Mouse (Mus musculus): ENCODE measurements at regions not wholly inside any gene's neighbourhood (a gene's known extent, or its start where the extent isn't known, plus 50 kb on each side); places are given as distances from the start of the nearest gene placed in this dataset.

DNA sequence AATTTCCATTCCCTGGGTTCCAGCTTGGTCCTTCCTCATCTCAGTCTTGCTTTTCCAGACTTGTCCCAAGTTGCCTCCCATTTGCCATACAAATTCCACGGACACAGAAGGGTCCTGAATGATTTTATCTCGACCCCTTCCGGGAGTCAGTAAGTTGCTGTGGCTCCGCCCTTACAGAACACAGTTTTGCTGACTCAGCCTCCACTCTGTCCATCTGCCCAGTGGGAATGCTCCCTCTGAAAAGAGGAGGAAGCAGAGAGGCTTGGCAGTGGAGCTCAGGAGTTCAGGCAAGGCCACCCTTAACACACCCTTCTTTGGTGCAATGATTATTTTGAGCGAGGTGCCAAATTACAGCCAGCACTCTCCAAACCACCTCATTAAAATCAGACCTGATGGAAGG, 213.9 kb upstream of the Prok2 start:
- no peak for DNase-seq (ENCODE audit: low read depth, low spot score)

- no peak for DNase-seq (ENCODE audit: low read depth, low spot score)
Observed at GRCm38 (mm10) chr6:99939382-99939781, 213.2 kb upstream of the Prok2 start.

DNA sequence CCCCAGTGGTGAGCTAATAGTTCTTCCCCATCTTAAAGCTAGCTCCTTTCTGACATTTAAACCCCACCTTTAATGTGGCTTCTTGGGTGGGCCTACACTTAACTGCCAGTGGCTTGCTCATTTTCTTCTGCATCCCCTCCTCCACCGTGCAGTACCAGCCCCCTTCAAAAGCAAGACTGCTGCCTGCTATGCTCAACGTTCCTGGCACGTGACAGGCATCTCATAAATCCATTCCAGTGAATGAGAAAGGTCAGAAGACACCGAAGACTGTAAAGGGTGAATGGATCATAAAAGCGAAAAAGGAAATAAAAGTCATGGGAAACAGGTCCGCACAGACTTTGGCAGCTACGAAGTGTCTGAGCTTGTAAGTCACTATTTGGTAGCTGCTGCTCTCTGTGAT, 212.8 kb upstream of the Prok2 start:
- no peak for DNase-seq (ENCODE audit: low read depth, low spot score)

GRCm38 (mm10) chr6:99936716-99937115, 210.5 kb upstream of the Prok2 start:
- DNase-seq (ENCODE audit: low read depth, low spot score), result no peak

- no peak for DNase-seq (ENCODE audit: low read depth, low spot score)
Observed at GRCm38 (mm10) chr6:99935373-99935772, 209.2 kb upstream of the Prok2 start.

DNA sequence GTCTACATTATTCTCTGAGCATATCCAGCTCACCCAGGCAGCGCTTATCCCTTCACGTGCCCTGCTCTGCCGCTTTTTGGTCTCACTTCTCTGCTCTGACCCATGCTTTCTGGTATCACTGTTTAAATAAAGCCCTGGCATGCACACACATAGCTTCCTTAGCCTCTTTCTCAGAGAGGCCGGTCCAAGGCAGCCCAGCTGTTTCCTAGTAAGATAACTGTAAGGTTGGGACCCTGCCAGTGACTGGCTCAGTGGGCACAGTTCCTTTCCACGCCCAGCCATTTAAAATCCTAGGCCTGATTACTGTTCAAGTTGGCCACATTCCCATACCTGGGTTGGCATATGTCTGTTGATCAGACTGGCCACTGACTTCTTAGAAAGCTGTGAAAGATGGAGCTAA, 208.2 kb upstream of the Prok2 start:
- no peak for DNase-seq (ENCODE audit: low read depth, low spot score)

DNA sequence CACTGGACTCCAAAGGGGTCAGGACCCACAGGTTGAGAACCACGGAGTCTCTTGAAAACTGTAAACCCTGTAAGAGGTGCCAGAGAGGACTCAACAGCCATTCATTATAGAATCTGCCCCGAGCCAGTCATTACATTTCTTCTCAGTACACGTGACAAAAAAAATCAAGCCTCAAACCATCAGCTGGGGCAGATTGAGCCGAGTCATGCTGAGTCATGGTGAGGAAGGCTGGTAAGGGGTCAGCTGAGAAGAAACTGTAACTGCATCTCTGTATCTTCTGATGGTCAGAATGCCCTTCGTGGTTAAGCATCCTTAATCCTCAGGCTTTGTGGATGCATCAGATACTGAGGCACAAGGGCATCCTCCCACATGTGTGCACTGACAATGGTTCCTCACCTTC, 207.2 kb upstream of the Prok2 start:
- DNase-seq (ENCODE audit: low read depth, low spot score), result no peak

GRCm38 (mm10) chr6:99932923-99933322, 206.7 kb upstream of the Prok2 start:
- DNase-seq (ENCODE audit: low read depth, low spot score), result peak; percentile 38

DNA sequence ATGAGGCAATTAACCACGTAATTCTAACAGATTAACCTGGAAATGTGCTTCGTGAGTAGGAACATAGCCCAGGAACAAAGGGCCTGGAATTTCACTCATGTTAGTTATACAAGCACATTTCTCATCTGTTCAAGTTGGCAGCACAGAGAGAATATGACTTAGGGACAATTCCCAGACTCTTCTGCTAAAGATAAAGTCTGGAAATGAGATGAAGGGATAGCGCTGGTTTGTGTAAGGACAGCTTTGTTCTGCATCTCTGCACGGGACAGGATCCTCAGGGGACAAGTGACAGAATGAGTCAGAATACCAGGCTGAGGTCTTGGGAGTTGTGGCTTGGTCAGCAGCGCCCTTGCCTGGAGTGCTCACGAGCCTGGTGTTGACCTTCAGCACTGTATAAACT, 206.2 kb upstream of the Prok2 start:
- peak; percentile 19 for DNase-seq (ENCODE audit: low read depth, low spot score)

DNA sequence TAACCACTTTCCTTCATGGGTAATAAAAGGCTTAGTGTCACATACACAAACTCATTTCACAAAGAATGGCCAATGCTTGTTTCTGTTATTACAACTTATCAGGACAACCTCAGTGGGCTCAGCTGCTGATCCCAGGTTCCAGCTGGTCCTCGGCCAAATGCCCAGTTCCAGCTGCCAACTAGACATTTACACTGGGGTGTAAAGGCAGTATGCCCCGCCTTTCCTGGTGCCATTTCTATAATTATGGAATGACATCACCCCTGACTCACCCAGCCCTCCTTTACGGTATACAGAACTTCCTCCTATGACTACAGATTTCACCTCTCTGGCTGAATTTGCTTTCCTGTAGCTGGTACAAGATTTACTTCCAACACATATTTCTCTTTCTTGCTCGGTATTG, 205.4 kb upstream of the Prok2 start:
- no peak for DNase-seq (ENCODE audit: low read depth, low spot score)

DNA sequence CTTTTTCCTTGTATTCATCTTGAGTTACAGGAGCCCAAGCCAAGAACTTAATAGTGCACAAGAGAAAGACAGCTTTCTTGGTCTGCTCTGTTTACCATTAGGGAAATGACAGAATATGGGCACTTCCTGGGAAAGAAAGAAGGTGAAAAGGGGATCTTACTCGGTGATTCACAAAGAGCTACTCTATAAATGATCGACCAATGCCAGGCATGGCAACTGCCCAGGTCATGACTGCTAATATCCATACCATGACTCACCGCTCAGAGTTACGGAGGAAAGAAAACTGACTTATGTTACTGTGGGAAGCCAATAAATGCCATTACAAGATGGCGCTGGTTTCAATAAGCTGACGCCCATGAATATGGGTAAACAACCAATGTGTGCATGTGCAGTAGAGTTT, 204.1 kb upstream of the Prok2 start:
- no peak for DNase-seq (ENCODE audit: low read depth, low spot score)

DNA sequence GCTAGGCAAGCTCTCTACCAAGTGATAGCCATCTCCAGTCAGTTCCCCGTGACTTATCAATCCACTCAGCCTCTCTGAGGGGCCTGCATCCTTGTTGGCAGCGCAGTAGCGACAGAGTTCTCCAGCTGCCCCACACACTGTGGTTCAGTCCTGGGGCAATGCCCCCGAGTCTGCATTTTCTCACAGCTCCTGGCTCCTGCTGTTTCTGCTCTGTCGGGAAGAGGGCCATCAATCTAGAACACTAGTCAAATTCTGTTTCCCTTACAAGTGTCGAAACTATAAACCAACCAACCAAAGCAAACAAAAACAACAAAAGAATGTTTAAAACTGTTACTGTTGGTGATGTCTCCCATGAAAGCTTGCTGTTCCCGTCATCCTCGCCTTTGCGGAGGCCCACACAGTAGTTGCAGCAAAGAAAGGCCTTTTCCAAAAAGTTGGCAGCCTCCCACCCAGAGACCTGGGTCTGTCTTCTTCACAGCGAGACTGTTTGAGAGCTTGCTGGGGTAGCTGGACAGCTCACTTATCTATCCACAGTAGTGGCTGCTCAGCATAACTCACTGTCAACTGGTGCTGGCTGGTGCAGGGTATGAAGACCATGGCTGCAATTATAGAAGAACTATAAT, 201.9 kb upstream of the Prok2 start:
- no peak for DNase-seq (ENCODE audit: low read depth, low spot score)

DNA sequence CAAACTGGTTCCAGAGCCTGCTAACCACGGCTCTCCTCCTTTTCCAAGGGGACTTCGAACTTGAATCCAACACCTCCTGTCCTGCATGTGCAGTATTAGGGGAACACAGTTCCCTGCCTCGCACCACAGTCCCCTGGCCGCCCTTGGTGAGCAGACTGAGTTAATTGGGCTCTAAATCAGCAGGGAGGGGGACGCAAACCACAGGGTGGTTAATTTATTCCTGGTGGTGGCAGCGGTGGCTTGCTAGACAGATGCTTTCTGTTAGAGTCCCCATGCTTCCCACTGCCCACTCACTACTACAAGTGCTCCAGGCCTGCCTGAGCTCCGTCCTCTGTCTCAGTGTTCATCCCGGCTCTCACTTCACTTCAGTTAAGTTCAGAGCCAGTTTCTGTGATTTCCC, 198.0 kb upstream of the Prok2 start:
- DNase-seq (ENCODE audit: low read depth, low spot score), result no peak

GRCm38 (mm10) chr6:99921966-99922365, 195.8 kb upstream of the Prok2 start:
- no peak for DNase-seq (ENCODE audit: low read depth, low spot score)

GRCm38 (mm10) chr6:99919816-99920562, 193.8 kb upstream of the Prok2 start:
- DNase-seq (ENCODE audit: low read depth, low spot score), result peak; percentile 28

DNA sequence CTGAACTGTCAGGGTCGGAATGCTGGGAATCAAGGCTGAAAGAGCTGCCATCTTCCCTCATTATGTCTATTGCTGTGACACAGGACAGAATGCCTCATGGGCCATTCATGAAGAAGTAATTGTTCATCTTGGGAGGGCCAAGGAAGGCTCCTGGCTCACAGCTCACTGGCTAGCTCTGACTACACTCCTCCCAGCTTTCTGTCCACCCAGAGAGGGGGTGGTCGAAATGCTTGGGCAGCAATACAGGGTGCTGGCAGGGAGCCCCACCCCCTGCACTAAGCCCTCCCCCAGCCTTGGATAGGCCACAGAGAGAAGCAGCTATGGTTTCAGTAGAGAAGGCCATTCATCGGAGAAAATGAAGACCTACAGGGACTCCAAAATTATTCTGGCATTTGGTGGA, 192.2 kb upstream of the Prok2 start:
- DNase-seq (ENCODE audit: low read depth, low spot score), result no peak

DNA sequence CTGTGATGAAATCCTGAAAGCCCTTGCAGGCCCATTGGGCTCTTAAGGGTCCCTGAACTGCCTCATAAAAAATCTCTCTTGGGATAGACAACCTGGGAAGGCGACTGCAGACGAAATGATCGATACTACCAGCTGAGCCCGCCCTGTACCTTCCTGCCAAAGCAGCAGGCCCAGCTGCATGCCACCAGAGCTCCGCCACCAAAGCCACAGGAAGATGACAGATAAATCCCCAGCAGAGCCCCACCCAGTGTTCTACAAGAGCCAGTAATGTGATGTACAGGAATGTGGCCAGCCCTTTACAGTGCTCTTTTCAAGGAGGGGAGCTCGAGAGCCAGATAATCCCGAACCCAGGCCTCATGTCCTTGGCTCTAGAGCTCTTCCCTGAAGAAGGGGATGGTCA, 183.7 kb upstream of the Prok2 start:
- DNase-seq (ENCODE audit: low read depth, low spot score), result no peak

DNA sequence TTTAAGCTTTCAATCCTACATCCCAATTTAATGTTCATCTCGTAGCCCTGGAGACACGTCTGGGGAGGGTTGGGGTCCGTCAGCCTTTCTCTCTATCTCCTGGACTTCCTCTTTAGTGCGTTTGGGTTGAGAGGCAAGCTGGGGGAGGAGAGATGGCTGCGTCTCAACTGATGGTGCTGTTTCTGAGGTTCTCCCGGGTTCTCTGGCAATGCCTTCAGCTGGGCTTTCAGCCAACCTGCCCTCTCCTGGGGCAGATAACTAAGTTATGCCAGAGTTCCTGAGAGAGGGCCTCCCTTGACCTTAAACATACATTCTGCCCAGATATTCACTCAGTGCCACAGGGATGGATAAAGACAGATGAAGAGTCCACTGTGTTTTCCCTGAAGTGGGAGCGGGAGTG, 183.3 kb upstream of the Prok2 start:
- DNase-seq (ENCODE audit: low read depth, low spot score), result no peak

- no peak for DNase-seq (ENCODE audit: low read depth, low spot score)
Observed at GRCm38 (mm10) chr6:99908066-99908465, 181.9 kb upstream of the Prok2 start.

GRCm38 (mm10) chr6:99905194-99905593, 179.0 kb upstream of the Prok2 start:
- DNase-seq (ENCODE audit: low read depth, low spot score), result no peak

- peak; percentile 14 for DNase-seq (ENCODE audit: low read depth, low spot score)
Observed at GRCm38 (mm10) chr6:99904607-99905006, 178.4 kb upstream of the Prok2 start.

GRCm38 (mm10) chr6:99904044-99904443, 177.9 kb upstream of the Prok2 start:
- DNase-seq (ENCODE audit: low read depth, low spot score), result peak; percentile 89

GRCm38 (mm10) chr6:99901564-99901963, 175.4 kb upstream of the Prok2 start:
- no peak for DNase-seq (ENCODE audit: low read depth, low spot score)

DNA sequence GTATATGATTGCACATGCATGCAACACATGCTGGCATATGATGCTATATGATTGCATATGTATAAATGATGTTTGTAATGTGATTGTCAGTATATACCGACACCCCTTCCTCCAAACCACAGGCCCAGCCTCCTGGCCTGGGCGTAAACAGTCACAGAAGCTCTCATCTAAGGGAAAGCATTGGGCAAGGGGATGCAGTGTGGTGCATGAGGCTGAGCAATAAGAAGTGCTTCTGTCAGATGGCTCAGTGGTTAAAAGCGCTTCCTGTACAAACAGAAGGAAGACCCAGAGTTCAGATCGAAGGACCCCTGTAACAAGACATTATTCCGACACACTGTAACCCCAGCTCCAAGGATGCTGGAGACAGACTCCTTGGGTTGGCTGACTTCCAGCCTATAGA, 175.0 kb upstream of the Prok2 start:
- DNase-seq (ENCODE audit: low read depth, low spot score), result no peak
